Mouse (Mus musculus): Measurements from ENCODE around the gene Tacr1. TPM values are rescaled to one million over a fixed set of nuclear protein-coding genes. Genes with fewer than 3 reads are reported as not detected.

The Tacr1 gene
- polyA plus RNA-seq, 1 experiment from 2014 or later, result not detected

- Histone ChIP-seq H3K9me3 (replicated peaks) (no peaks in the 10 kb centered on the region), H3K4me1 (replicated peaks) (no peaks in the 10 kb centered on the region), H3K36me3 (no peaks in the 10 kb centered on the region), H3K4me3 (replicated peaks) (no peak overlapping the region), H3K27me3 (no peaks in the 10 kb centered on the region), H3K9ac (no peak overlapping the region), H3K4me2 (no peak overlapping the region), H3K27ac (no peak overlapping the region)
- WGBS (ENCODE audit: insufficient replicate concordance), result 66% methylated on average over 2 of the region's 2 CpGs
- ATAC-seq (ENCODE audit: low read depth) (no peak), DNase-seq (no peak)
These were observed 126.5 kb downstream of the Tacr1 start for GRCm38 (mm10) chr6:82528631-82529030.

- 37% methylated on average over 8 of the region's 8 CpGs for WGBS (ENCODE audit: insufficient replicate concordance)
- Histone ChIP-seq H3K4me3 (replicated peaks) (no peak overlapping the region), H3K4me1 (replicated peaks) (no peaks in the 10 kb centered on the region), H3K9ac (no peak overlapping the region), H3K27ac (no peak overlapping the region), H3K4me2 (no peak overlapping the region), H3K27me3 (no peaks in the 10 kb centered on the region), H3K9me3 (replicated peaks) (no peaks in the 10 kb centered on the region), H3K36me3 (no peaks in the 10 kb centered on the region)
- ATAC-seq (ENCODE audit: low read depth) (no peak), DNase-seq (no peak)
These were observed 134.5 kb downstream of the Tacr1 start for GRCm38 (mm10) chr6:82536641-82537040.

GRCm38 (mm10) chr6:82549270-82549669 lies 147.1 kb downstream of the Tacr1 start:
- H3K9me3 ChIP-seq (replicated peaks), result 0 out of 2 replicates have a peak, but pooled peaks cover 11% of the 10 kb centered on the region
- ATAC-seq (ENCODE audit: low read depth) (no peak), DNase-seq (no peak)
- H3K36me3 ChIP-seq, result no peaks in the 10 kb centered on the region
- H3K27ac ChIP-seq, result no peak overlapping the region
- 55% methylated on average over 3 of the region's 3 CpGs for WGBS (ENCODE audit: insufficient replicate concordance)
- H3K4me2 ChIP-seq, result no peak overlapping the region
- no peak overlapping the region for H3K4me3 ChIP-seq (replicated peaks)
- no peaks in the 10 kb centered on the region for H3K4me1 ChIP-seq (replicated peaks)
- no peaks in the 10 kb centered on the region for H3K27me3 ChIP-seq
- H3K9ac ChIP-seq, result no peak overlapping the region

GRCm38 (mm10) chr6:82575445-82575844 lies 173.3 kb downstream of the Tacr1 start:
- 42% methylated on average over 5 of the region's 5 CpGs for WGBS (ENCODE audit: insufficient replicate concordance)

GRCm38 (mm10) chr6:82585396-82585795 lies 183.3 kb downstream of the Tacr1 start:
- DNase-seq (no peak), ATAC-seq (ENCODE audit: low read depth) (no peak)
- Histone ChIP-seq H3K4me2 (no peak overlapping the region), H3K9ac (no peak overlapping the region), H3K4me1 (replicated peaks) (no peaks in the 10 kb centered on the region), H3K4me3 (replicated peaks) (no peak overlapping the region), H3K27ac (no peak overlapping the region), H3K9me3 (replicated peaks) (no peaks in the 10 kb centered on the region), H3K27me3 (no peaks in the 10 kb centered on the region), H3K36me3 (no peaks in the 10 kb centered on the region)
- 48% methylated on average over 5 of the region's 6 CpGs for WGBS (ENCODE audit: insufficient replicate concordance)

More at GRCm38 (mm10) chr6:82575445-82575844, 173.3 kb downstream of the Tacr1 start:
- no peak overlapping the region for H3K27ac ChIP-seq
- no peak overlapping the region for H3K4me2 ChIP-seq
- no peaks in the 10 kb centered on the region for H3K27me3 ChIP-seq
- H3K36me3 ChIP-seq, result no peaks in the 10 kb centered on the region
- no peak overlapping the region for H3K9ac ChIP-seq
- DNase-seq (no peak), ATAC-seq (ENCODE audit: low read depth) (no peak)
- no peaks in the 10 kb centered on the region for H3K4me1 ChIP-seq (replicated peaks)
- H3K9me3 ChIP-seq (replicated peaks), result no peaks in the 10 kb centered on the region
- H3K4me3 ChIP-seq (replicated peaks), result no peak overlapping the region

- H3K9me3 ChIP-seq (replicated peaks), result no peaks in the 10 kb centered on the region
- no peak overlapping the region for H3K4me3 ChIP-seq (replicated peaks)
- H3K4me2 ChIP-seq, result no peak overlapping the region
- H3K27ac ChIP-seq, result no peak overlapping the region
- no peak for DNase-seq
- no peaks in the 10 kb centered on the region for H3K4me1 ChIP-seq (replicated peaks)
- 63% methylated on average over 7 of the region's 7 CpGs for WGBS (ENCODE audit: insufficient replicate concordance)
- no peaks in the 10 kb centered on the region for H3K27me3 ChIP-seq
- H3K9ac ChIP-seq, result no peak overlapping the region
- no peaks in the 10 kb centered on the region for H3K36me3 ChIP-seq
- no peak for ATAC-seq (ENCODE audit: low read depth)
These were observed 187.3 kb downstream of the Tacr1 start for GRCm38 (mm10) chr6:82589387-82589786.

- whole genome bisulfite sequencing (ENCODE audit: insufficient replicate concordance), result 67% methylated on average over 8 of the region's 8 CpGs
- Histone ChIP-seq H3K4me3 (replicated peaks) (no peak overlapping the region), H3K9ac (no peak overlapping the region), H3K36me3 (no peaks in the 10 kb centered on the region), H3K4me1 (replicated peaks) (no peaks in the 10 kb centered on the region), H3K27ac (no peak overlapping the region), H3K27me3 (no peaks in the 10 kb centered on the region), H3K9me3 (replicated peaks) (no peaks in the 10 kb centered on the region), H3K4me2 (no peak overlapping the region)
- ATAC-seq (ENCODE audit: low read depth) (no peak), DNase-seq (no peak)
These were observed 193.4 kb downstream of the Tacr1 start for GRCm38 (mm10) chr6:82595461-82596090.

- no peak overlapping the region for H3K4me3 ChIP-seq (replicated peaks)
- H3K36me3 ChIP-seq, result no peaks in the 10 kb centered on the region
- no peak overlapping the region for H3K4me2 ChIP-seq
- ATAC-seq (ENCODE audit: low read depth) (no peak), DNase-seq (no peak)
- no peak overlapping the region for H3K27ac ChIP-seq
- H3K27me3 ChIP-seq, result no peaks in the 10 kb centered on the region
- H3K4me1 ChIP-seq (replicated peaks), result no peaks in the 10 kb centered on the region
- H3K9ac ChIP-seq, result no peak overlapping the region
- H3K9me3 ChIP-seq (replicated peaks), result no peaks in the 10 kb centered on the region
- 67% methylated on average over 9 of the region's 9 CpGs for WGBS (ENCODE audit: insufficient replicate concordance)
These were observed 201.1 kb downstream of the Tacr1 start for GRCm38 (mm10) chr6:82603228-82603627.

GRCm38 (mm10) chr6:82603665-82604064 lies 201.5 kb downstream of the Tacr1 start:
- no peak for DNase-seq
- WGBS (ENCODE audit: insufficient replicate concordance), result 31% methylated on average over 2 of the region's 2 CpGs

GRCm38 (mm10) chr6:82604791-82605190 lies 202.7 kb downstream of the Tacr1 start:
- Histone ChIP-seq H3K9me3 (replicated peaks) (no peaks in the 10 kb centered on the region), H3K4me2 (no peak overlapping the region), H3K36me3 (no peaks in the 10 kb centered on the region), H3K4me1 (replicated peaks) (no peaks in the 10 kb centered on the region), H3K9ac (no peak overlapping the region), H3K27me3 (no peaks in the 10 kb centered on the region), H3K4me3 (replicated peaks) (no peak overlapping the region), H3K27ac (no peak overlapping the region)
- DNase-seq (no peak), ATAC-seq (ENCODE audit: low read depth) (no peak)
- 56% methylated on average over 8 of the region's 8 CpGs for WGBS (ENCODE audit: insufficient replicate concordance)

More at GRCm38 (mm10) chr6:82603665-82604064, 201.5 kb downstream of the Tacr1 start:
- H3K4me2 ChIP-seq, result no peak overlapping the region
- H3K9me3 ChIP-seq (replicated peaks), result no peaks in the 10 kb centered on the region
- H3K36me3 ChIP-seq, result no peaks in the 10 kb centered on the region
- no peaks in the 10 kb centered on the region for H3K4me1 ChIP-seq (replicated peaks)
- H3K4me3 ChIP-seq (replicated peaks), result no peak overlapping the region
- H3K27ac ChIP-seq, result no peak overlapping the region
- no peak overlapping the region for H3K9ac ChIP-seq
- no peak for ATAC-seq (ENCODE audit: low read depth)
- H3K27me3 ChIP-seq, result no peaks in the 10 kb centered on the region

- H3K27ac ChIP-seq, result no peak overlapping the region
- no peaks in the 10 kb centered on the region for H3K36me3 ChIP-seq
- DNase-seq, result no peak
- no peak for ATAC-seq (ENCODE audit: low read depth)
- H3K9me3 ChIP-seq (replicated peaks), result no peaks in the 10 kb centered on the region
- H3K4me2 ChIP-seq, result no peak overlapping the region
- H3K9ac ChIP-seq, result no peak overlapping the region
- H3K27me3 ChIP-seq, result no peaks in the 10 kb centered on the region
- 83% methylated on average over 4 of the region's 4 CpGs for WGBS (ENCODE audit: insufficient replicate concordance)
- no peak overlapping the region for H3K4me3 ChIP-seq (replicated peaks)
- no peaks in the 10 kb centered on the region for H3K4me1 ChIP-seq (replicated peaks)
These were observed 206.6 kb downstream of the Tacr1 start for GRCm38 (mm10) chr6:82608756-82609155.

GRCm38 (mm10) chr6:82609339-82609926 lies 207.3 kb downstream of the Tacr1 start:
- Histone ChIP-seq H3K36me3 (no peaks in the 10 kb centered on the region), H3K9ac (no peak overlapping the region), H3K27ac (no peak overlapping the region), H3K4me3 (replicated peaks) (no peak overlapping the region), H3K9me3 (replicated peaks) (no peaks in the 10 kb centered on the region), H3K4me1 (replicated peaks) (no peaks in the 10 kb centered on the region), H3K27me3 (no peaks in the 10 kb centered on the region), H3K4me2 (no peak overlapping the region)
- DNase-seq (no peak), ATAC-seq (ENCODE audit: low read depth) (no peak)
- WGBS (ENCODE audit: insufficient replicate concordance), result 59% methylated on average over 7 of the region's 7 CpGs
